Mouse (Mus musculus) c-Kit-negative CD71-positive TER-119-positive erythroid progenitor cells, embryonic 14.5 days (primary cell): ENCODE measurements around the gene A330070K13Rik.

Experiments
- DNase-seq: peaks from one replicate; pipeline ENCODE4 v3.0.0-alpha.2; 2013; ENCODE audit warnings: low read depth, low spot score

Gene A330070K13Rik

GRCm38 (mm10) chr5:130384222-130384912 lies at the start of gene A330070K13Rik:
Gene A330070K13Rik, minus strand, starts transcription at chr5:130384631.
- DNase-seq: no peak

GRCm38 (mm10) chr5:130411516-130411915 lies 27.1 kb upstream of the A330070K13Rik start:
- DNase-seq: no peak

- no peak for DNase-seq
Observed at GRCm38 (mm10) chr5:130409706-130410105, 25.3 kb upstream of the A330070K13Rik start.

GRCm38 (mm10) chr5:130405201-130405600 lies 20.8 kb upstream of the A330070K13Rik start:
- DNase-seq: no peak

GRCm38 (mm10) chr5:130400136-130400917 lies 15.9 kb upstream of the A330070K13Rik start:
- DNase-seq: no peak

- DNase-seq: no peak
Observed at GRCm38 (mm10) chr5:130395142-130395541, 10.7 kb upstream of the A330070K13Rik start.

GRCm38 (mm10) chr5:130394386-130394785 lies 10.0 kb upstream of the A330070K13Rik start:
- DNase-seq: no peak

- DNase-seq: no peak
Observed at GRCm38 (mm10) chr5:130393618-130394355, 9.4 kb upstream of the A330070K13Rik start.

- no peak for DNase-seq
Observed at GRCm38 (mm10) chr5:130386418-130386817, 2.0 kb upstream of the A330070K13Rik start.

- DNase-seq: no peak
Observed at GRCm38 (mm10) chr5:130375411-130375810, 9.0 kb downstream of the A330070K13Rik start.

GRCm38 (mm10) chr5:130369237-130369636 lies 15.2 kb downstream of the A330070K13Rik start, which contains the start of gene Caln1:
Gene Caln1, plus strand, starts transcription at chr5:130369455.
- DNase-seq: no peak

- no peak for DNase-seq
Observed at GRCm38 (mm10) chr5:130368236-130368635, 16.2 kb downstream of the A330070K13Rik start.

GRCm38 (mm10) chr5:130363773-130364172 lies 20.7 kb downstream of the A330070K13Rik start:
- no peak for DNase-seq

- no peak for DNase-seq
Observed at GRCm38 (mm10) chr5:130363111-130363510, 21.3 kb downstream of the A330070K13Rik start.

- no peak for DNase-seq
Observed at GRCm38 (mm10) chr5:130355223-130355622, 29.2 kb downstream of the A330070K13Rik start.

GRCm38 (mm10) chr5:130345871-130346270 lies 38.6 kb downstream of the A330070K13Rik start:
- DNase-seq: no peak

GRCm38 (mm10) chr5:130344999-130345398 lies 39.4 kb downstream of the A330070K13Rik start:
- DNase-seq: no peak

GRCm38 (mm10) chr5:130340656-130341055 lies 43.8 kb downstream of the A330070K13Rik start:
- no peak for DNase-seq

GRCm38 (mm10) chr5:130335462-130335861 lies 49.0 kb downstream of the A330070K13Rik start:
- DNase-seq: no peak

GRCm38 (mm10) chr5:130333971-130334370 lies 50.5 kb downstream of the A330070K13Rik start:
- DNase-seq: no peak

- no peak for DNase-seq
Observed at GRCm38 (mm10) chr5:130333566-130333965, 50.9 kb downstream of the A330070K13Rik start.

GRCm38 (mm10) chr5:130331206-130331605 lies 53.2 kb downstream of the A330070K13Rik start:
- no peak for DNase-seq
